Mouse (Mus musculus): ENCODE results near the gene Sspo.

The Sspo gene

DNA sequence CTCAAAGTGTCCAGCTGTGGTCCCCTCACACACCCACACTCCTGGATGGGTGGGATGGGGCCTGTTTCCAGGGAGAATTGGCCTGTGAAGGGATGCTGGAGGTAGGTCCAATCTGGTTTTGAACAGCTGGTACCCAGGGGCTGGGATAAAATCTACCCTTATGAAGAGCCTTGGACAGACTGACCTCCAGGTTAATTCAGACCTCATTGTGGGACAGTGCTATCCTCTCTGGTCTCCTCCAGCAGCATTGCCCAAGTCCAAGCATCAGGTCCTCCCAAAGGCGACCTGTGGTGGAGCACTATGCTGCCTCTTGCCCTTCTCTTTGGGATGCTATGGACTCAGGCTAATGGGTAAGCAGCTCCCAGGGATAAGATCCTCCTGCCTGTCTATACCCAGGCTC lies at the start of gene Sspo:
Sspo (plus strand) TSS at position 301 of the 400 bp plus-strand sequence.
- in situ Hi-C loops (cut with MboI; ENCODE audit: low sequenced_read_pairs): no loop called here

DNA sequence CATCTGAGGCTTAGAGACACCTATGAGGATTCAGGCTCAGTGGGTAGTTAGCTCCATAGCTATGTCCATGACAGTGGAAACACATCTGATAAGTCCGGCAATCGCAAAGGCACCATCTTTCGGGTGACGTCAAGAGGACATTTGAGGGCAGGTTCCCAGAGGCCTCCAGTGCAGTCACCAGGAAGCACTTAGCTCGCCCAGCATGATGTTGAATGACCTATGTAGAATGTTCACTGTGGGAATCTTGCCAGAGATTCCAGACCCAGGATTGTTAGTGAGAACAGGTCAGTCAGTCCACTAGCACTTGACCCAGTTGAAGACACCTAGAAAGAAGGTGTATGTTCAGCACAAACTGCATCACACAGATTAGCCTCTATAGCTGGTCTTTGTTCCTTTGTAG lies 48.1 kb upstream of the Sspo start:
- in situ Hi-C loops (cut with MboI; ENCODE audit: low sequenced_read_pairs): no loop called here

DNA sequence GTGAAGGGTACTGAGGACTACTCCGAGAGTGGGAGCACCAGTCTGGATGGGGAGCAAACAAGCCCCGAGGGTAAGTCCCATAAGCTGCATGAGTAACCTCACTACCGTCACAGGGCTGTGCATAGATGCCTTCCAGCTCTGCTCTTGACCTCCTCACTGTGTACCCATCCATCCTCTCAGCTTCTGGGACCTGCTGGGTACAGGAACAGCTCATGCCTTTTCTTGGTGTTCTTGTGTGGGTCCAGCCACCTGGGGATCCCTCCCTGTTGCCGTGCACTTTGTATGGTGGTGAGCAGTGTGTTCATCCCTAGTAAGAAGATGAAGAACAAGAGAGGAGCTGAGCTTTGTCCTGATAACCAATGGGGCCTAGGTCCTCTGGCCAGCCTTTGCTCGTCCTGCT lies 44.0 kb upstream of the Sspo start:
- in situ Hi-C loops (cut with MboI; ENCODE audit: low sequenced_read_pairs): no loop called here

DNA sequence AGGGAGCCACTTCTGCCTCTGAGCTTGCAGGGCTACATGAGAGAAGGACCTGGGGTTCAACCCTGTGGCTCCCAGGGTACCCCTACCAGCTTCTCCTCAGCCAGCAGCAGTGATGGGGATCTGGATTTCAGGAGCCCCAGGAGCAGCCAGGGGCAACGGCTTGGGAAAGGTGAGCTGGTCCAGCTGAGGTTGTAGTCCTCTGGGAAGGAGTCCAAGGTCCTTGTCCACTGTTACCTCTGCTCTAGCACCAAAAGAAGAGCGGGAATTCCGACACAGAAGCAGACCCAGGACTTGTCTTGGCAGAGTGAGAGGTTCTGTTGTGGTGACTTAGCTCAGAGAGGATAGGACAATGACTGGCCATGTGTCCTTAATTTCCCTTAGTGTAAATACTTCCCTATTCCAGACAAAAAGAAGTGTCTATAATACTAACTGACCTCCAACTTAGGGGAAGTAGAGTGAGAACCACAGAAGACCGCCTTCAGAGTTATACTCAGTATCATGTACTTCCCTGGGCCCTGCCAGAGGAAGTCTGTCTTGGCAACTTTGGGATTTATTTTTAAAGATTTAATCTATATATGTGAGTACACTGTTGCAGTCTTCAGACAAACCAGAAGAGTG lies 38.2 kb upstream of the Sspo start:
- in situ Hi-C loops (cut with MboI; ENCODE audit: low sequenced_read_pairs): no loop called here

DNA sequence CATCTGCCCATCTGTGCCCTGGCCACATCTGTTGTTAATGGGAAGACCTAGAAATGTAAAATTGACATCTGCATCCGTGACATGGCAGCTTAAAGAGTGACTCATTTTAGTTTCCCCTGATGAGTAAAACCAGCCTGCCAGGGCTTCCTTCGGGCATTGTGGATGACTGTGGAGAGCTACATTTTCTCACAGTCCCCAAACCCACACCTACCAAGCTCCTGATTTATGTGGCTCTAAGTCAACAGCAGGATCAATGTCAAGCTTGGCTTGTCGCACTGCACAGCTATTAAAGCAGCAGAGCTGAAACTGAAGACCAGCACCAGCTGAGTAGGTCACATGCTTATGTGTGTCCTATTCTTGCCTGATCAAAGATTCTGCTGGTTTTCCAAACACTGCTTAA lies 37.5 kb upstream of the Sspo start:
- in situ Hi-C loops (cut with MboI; ENCODE audit: low sequenced_read_pairs): no loop called here

DNA sequence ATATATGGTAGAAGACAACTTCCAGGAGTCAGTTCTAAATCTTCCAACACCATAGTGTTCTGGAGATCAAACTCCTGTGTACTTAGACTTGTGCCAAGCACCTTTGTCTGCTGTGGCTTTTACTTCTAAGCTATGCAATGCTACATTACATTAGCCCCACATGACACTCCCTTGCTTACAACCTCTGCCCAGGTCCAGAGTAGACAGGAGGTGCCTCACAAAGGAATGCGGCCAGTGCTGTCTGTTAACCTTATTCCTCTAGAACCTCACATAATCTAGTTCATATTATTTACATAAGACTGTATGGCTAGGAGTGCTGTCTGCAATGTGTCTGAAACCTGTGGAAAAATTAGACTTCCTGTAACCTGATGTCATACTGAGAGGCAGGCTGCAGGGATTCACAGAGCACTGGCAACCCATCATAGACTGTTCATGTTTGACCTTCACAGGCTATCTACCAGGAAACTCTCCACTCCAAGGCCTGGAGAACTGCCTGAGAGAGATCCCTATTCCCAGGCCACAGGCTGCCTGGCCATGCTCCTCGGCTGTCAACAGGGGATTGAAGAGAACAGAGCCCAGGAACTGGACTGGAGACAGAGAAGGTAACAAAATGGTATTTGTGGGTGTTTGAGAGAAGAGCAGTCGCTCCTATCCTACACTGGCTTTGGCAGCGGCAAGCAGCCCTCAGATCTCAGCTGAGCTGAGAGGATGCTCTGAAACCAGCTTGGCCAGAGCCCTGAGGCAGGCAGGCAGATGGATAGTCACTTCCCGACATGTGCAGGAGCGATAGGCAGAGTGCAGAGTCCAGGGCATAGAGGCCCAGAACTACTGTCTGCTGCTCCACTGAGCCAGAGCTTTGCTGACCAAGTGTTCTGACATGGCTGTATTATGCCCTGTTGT lies 36.6 kb upstream of the Sspo start:
- in situ Hi-C loops (cut with MboI; ENCODE audit: low sequenced_read_pairs): no loop called here

DNA sequence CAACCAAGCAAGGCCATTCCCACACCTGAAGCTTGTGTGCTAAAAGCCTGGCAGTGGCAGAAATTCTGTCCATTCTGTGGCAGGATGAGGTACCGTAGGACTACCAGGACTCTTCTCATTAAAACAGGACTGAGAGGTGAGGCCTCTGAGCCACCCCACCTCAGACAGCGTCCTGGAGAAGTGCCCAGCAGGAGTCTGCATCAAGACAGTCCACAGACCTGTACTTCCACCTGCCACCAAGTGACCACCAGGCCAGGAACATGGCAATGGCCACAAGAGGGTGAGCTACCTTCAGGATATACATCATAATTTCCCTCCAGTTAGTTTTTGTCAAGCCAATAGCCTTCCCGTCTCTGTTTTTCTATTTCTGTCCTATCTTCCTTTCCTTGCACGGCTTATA lies 35.9 kb upstream of the Sspo start:
- in situ Hi-C loops (cut with MboI; ENCODE audit: low sequenced_read_pairs): no loop called here

DNA sequence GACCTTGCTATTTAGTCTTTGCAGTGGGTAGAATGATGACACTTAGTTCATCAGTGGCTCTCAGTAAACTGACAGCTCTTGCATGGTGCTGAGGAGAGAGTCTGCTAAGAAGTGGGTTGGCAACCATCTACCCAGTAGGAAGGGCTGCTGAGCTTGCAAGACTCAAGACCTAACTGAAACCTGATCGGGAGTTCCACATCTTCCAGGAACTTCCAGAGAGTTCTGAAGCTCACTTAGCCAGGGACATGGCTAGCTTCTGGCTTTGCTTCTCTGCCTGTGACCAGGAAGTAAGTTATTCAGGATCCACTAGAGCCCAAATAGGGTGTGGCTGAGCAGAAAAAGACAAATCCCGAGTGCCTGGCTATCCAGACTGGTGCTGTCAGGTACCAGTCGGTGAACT lies 35.4 kb upstream of the Sspo start:
- in situ Hi-C loops (cut with MboI; ENCODE audit: low sequenced_read_pairs): no loop called here

DNA sequence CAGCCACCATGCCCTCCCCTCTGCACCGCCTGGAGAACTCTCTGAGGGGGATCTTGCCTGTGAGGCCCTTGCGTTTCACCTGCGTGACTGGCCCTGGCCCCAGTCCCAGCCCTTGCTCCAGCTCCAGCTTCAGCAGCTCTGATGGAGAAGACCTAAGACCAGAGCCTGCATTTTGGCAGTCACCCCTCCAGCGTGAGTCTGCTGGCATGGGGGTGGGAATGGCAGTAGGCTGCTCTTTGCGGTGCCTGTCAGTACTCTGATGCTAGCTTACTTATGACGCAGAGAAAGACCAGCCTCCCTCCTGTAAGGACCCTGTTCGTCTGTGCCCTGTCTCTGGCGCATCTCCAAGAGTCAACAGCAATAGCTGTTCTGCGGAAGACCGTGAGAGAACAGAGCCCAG lies 34.9 kb upstream of the Sspo start:
- in situ Hi-C loops (cut with MboI; ENCODE audit: low sequenced_read_pairs): no loop called here

DNA sequence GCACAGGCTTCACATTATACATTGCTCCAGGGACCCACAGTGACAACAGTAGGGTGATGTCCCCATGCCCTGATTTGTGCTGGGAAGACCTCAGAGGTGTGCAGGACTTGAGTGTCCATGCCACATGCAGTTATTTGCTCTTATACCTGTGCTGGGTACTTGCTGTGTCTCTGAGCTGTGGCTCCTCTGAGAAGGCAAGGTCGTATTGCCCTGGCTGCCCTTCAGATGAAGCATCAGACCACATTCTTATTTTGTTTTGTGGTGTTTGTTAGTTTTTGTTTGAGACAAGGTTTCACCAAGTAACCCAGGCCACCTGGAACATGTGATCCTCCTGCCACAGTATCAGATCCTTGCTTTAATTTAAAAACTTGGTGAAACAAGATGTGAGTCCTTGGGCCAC lies 33.1 kb upstream of the Sspo start:
- in situ Hi-C loops (cut with MboI; ENCODE audit: low sequenced_read_pairs): no loop called here

DNA sequence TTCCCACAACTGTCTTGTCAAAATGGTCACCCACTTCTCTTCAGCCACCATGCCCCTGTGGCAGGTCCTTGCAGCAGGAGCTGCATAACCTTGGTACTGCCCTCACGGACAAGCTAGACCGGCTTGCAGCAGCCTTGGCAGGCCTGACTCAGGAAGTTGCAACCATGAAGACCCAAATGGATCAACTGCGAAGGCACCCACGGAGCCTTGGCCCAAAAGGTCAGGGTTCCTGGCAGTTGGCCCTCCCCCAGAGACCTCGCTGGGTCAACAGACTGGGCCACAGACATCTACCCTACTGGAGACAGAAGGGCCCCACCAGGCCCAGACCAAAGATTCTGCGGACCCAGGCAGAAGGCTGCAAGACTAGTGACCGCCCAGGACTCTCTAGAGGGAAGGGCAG lies 32.4 kb upstream of the Sspo start:
- in situ Hi-C loops (cut with MboI; ENCODE audit: low sequenced_read_pairs): no loop called here

DNA sequence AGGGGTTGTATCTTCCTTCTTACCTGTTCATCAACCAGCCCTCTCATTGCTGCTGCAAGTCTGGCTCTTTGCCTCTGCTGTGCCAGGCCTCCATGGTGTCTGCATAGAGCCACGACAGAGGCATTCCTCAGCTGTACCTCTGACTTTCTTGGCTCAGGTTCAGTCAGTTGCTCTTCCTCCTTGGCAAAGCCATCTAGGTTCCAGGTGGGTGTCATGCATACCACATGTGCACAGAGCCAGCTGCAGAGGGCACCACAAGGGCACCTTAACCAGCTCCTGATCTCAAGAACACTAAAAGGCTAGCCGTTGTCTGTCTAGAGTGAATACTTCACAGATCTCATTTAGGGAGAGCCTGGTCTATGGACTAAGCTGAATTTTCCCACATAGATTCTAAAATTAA lies 31.5 kb upstream of the Sspo start:
- in situ Hi-C loops (cut with MboI; ENCODE audit: low sequenced_read_pairs): no loop called here

DNA sequence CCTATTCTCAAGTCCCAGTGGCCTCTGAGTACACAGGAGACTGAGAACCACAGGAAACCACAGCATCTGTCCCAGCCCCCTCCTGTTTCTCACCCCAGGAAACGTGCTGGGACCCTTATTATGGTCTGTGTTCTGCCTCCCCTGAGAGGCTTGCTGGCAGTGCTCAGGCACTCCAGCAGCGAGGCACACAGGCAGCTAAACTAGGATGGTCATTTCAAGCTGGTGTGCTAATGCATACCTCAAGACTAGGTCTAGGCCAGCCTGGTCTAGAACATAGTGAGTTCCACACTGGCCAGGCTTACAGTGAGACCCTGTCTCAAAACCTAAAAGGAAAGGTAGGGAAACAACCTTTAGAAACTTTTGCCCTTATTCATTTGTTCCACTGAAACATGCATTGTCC lies 27.4 kb upstream of the Sspo start:
- in situ Hi-C loops (cut with MboI; ENCODE audit: low sequenced_read_pairs): no loop called here

DNA sequence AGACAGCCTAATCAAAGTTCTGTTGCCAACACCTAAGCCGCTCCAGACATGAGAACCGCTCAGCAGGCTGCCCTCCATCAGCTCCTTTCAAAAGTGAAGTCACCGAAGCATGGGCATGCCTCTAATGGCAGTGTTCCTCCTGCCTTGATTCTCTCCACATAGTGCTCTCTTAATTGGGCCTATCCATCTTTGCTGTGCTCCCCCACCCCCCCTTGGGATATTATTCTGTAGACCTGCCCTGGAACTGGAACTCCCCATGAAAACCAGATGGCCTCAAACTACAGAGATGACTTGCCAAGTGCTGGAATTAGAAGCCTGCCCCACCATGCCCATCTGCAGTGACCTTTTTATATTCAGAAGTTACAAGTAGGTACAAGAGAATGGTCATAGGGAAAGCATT lies 24.7 kb upstream of the Sspo start:
- in situ Hi-C loops (cut with MboI; ENCODE audit: low sequenced_read_pairs): no loop called here

DNA sequence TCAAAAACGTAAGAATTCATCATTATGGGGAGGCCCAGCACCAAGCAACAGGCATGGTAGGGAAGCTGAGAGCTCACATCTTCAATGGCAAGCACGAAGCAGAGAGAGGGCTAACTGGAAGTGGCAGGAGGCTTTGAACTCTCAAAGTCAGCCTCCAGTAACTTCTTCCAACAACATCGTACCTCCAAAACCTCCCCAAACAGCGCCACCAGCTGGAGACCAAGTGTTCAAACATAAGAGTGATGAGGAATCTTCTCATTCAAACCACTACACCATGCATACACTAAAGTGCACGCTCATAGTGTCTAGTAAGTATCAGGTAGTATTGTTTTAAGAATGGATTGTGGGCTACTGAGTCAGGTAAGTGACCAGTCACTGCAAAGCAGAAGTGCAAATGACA lies 24.0 kb upstream of the Sspo start:
- in situ Hi-C loops (cut with MboI; ENCODE audit: low sequenced_read_pairs): no loop called here

DNA sequence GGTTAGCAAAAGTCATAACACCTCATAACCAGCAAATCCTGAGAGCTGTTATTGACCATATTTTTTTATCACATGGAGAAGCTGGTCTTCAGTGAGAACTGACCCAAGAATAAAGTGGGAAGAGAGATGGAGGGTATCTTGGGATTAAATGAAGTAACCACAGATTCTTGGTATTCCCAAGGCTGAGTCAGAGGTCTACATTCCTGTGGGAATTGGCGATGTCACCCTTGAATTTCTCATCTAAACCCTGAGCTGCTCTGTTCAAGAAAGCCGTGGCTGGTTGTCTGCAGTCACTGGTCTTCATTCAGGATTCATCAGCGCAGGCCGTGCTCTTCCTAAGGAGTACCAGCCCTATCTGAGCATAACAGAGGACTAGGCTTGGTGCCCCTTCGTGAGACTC lies 21.1 kb upstream of the Sspo start:
- in situ Hi-C loops (cut with MboI; ENCODE audit: low sequenced_read_pairs): no loop called here

DNA sequence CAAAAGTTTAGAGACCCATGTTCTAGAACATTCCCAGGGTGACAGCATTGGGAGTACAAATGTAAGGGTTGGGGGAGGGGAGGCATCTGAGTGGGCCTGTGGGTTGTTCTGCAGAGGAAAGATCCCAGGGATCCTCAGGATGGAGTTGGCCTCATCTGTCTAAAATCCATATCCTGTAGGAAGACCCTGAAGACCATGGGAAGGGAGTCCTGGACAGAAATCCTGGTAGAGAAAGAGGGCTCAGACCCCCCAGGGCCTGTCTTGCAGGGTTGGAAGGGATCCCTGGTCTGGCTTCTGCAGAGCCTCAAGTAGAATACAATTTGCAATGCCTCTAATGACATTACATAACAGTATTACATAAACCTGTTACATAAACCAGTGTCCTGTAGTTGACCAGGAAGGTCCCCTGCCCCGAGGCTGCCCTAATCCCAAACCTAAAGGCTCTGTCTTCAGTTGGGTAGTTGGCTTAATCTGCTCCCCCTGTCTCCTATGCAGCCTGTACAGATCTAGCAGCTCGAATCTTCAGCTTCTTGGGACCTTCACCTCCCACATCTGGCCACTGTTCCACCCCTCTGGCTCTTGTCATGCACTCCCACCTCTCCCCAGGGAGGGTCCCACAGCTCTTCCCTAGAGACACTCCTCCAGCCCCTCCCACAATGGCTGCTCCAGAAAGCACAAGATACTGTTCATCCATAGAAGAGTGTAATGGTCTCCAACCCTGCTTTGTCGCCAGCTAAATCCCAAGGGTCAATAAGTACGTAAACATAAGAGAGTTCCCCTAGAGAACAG lies 19.1 kb upstream of the Sspo start:
- in situ Hi-C loops (cut with MboI; ENCODE audit: low sequenced_read_pairs): no loop called here

DNA sequence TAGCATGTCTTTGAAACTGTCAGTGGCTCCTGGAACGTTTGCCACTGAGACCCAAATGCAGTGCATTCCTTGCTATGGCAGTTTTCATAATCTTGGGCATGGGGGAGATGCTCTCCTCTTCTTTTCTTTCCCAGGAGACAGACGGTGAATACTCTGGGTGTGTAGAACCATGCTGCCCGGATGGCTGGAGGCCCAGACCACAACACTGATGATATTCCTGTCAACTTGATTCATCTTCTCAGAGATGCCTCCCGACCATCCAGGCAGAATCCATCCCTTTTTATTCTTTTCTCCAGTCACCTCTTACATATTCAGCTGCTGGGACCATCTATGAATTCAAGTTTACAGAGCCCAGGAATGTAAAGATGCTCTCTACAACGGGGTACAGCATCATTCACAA lies 17.3 kb upstream of the Sspo start:
- in situ Hi-C loops (cut with MboI; ENCODE audit: low sequenced_read_pairs): no loop called here

DNA sequence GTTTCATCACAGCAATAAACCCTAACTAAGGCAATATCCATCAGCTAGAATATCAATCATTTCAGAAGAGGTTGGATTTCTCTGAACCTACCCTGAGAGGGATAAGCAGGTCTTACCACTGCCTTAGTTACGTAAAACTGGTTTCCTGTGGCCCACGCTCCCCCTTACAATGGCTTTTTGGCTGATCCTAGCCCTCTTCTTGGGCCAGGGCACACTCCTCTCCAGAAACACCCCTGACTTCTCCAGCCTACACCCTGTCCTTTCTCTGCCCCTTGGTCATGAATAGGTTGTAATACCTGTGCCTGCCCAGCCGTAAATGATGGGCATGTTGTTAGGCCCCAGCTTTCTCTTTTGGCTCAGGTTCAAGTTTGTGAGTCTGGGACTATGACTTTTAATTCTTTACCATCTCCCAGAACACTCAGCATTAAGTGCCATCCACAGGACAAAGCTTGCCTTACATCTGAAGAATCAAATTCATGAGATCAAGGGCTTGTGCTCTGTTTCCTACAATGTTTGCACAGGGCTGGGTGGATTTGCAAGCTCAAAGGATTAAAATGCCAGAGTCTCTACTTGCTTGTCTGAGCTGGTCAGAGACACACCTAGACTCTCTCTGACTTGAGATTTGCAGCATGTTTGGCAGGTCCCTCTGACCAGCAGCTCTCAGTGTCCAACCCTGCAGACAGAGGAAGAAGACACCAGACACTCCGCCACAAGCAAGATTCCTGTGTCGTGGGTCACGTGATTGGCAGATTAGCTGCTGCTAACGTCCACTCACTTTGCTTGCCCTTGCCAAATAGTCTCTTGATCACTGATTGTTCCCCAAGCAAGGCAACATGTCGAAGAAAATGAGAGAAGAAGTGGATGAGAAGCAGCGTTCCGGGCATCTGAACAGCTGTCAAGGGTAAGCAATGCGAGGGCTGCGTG lies 14.9 kb upstream of the Sspo start:
- in situ Hi-C loops (cut with MboI; ENCODE audit: low sequenced_read_pairs): no loop called here

DNA sequence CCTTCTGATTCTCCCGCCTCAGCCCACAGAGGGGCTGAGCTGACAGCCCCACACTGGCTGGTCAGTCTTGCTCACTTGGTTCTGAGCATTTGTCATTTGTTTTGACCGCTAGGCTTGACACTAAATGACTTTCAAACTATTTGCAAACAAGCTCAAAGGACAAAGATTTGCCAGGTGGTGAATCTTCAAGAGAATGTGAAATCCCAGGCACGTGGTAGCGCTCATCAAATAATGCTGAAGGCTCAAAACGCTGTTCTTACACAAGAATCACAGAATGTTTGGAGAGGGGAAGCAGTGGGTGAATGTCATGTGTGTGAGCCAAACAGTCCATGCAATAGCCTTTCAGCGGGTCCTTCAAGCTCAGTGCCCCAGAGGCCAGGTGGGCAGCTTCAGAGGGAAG lies 13.4 kb upstream of the Sspo start:
- in situ Hi-C loops (cut with MboI; ENCODE audit: low sequenced_read_pairs): no loop called here

DNA sequence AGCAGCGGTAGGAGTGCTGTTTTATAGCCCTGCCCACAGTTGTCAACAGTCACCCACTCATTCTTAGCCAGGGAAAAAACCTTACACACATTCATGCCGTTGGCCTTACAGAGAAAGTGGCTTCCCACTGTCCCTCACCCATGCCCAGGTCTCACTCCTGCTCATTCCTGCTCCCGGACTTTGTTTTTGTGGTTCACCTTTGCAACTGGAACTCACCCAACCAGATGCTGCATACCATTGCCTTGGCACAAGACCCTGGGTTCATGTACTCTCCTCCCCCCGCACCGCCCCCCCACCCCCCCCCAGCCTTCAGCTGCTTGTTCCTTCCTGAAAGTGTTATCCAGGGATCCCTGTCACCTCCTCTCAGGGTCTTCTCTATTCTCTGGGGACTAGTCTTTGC lies 12.9 kb upstream of the Sspo start:
- in situ Hi-C loops (cut with MboI; ENCODE audit: low sequenced_read_pairs): no loop called here
